Mouse (Mus musculus): ENCODE data around the gene Gm7361.
A peak's percentile ranks its signal among the peaks of the same experiment; 100 is the strongest.
"Not testable (repeated sequence)": the region's sequence is repeated elsewhere in the genome, so short reads cannot be mapped to it uniquely, and the experiment has no call there.

The Gm7361 gene

DNA sequence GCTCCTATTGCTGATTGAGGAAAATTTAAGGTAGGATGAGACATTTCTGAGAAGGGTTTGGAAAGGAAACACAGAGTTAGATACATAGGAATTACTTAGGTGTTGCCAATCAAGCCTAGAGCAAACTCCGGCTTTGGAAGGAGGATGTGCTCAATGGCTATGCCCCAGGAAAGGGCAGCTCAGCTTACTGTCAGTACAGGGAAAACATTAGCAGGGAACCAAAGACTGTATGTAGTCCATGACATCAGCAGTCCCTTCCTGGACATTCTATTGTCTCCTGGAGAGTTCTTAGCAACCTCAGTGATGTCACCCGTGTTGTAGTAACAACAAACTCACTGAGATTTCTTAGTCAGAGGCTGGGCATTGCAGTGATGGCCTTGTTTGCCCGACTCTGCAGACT lies at the start of gene Gm7361:
TSS of gene Gm7361 (plus strand) at position 301 of the 400 bp plus-strand sequence.
- not testable (repeated sequence) for DNase-seq

DNA sequence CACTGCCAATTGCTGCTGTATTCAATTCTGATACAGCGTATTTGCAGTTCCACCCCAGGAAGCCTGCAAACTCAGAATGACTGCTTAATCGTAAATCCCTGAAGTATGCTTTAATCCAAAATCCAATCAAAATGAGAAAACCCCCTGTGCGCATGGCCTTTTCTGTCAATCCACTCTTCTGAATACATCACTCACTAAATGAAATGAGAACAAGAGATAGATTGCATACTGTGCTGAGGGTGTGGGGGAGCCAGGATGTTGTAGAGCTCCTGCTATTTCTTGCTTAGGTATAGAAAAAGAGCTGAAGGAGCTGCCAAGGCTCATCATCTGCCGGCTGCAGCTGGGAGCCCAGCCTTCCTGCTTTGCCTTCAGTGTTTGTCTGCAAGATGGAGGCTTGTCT lies 46.5 kb upstream of the Gm7361 start:
- no peak for DNase-seq

DNA sequence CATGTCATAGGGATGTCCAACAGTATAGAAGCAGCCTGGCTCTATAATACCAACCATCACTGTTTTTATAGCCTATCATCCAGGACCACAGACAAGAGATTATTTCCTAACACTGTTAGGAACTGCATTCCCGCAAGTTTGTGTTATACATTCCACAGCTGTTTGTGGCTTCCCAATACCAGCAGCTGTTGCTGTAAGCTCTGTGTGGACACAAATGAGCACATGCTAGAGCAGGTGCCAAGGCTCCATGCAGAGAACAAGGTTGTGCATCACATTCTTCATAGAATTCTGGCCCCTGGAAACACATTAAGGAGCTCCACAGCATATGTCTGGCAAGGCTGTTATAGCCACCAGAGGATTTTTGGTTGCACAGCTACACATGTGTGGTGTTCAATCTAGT lies 35.4 kb upstream of the Gm7361 start:
- no peak for DNase-seq

DNA sequence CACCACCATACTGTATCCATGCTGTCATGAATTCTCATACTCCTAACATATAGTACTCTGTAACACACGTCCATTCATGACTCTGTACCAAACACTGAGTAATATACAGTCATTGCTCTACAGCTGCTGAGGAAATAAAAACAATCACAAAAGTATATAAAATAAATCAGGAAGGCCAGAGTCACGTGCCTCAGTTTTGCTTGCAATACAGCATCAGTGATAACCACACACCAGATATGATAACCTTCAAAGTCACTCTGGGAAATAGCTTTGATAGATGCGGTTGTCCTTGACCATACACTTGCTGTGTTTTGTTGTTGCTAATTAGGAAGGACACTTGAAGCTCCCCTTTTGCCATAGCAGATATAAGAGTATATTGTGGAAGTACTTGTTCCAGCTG lies 9.2 kb downstream of the Gm7361 start:
- DNase-seq: not testable (repeated sequence)

DNA sequence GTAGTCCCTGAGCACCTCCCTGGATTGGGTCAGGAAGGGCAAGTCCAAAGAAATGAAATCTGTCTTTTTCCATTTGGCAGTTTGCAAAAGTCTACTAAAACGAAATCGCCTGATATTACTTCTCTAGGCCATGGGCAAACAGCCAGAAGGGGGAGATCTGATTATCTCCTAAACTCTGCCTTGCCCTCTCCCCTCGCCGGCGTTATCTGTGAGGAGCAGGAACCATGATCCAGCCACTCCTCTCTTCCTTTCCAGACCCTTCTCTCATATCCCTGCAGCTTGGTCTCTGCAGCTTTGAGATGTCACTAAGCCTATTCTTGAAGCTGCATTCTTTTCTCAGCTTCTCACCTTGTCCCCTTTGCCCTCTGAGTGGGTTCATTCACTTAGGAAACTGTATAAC lies 22.9 kb downstream of the Gm7361 start:
- DNase-seq: no peak

DNA sequence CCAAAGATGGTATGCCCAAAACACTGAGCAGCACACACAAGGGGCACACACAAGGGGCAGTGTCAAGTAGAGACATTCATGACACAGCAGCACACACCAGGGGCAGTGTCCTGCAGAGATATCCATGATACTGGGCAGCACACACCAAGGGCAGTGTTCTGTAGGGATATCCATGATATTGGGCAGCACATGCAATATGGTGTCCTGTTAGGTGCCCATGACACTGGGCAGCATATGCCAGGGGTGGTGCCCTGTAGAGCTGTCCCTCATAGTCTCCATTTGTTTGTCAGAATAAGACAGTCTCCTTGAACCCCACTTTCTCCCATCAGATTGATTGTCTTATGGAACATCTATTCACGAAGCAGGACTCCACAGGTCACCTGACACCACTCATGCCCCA lies 24.2 kb downstream of the Gm7361 start:
- DNase-seq: no peak

DNA sequence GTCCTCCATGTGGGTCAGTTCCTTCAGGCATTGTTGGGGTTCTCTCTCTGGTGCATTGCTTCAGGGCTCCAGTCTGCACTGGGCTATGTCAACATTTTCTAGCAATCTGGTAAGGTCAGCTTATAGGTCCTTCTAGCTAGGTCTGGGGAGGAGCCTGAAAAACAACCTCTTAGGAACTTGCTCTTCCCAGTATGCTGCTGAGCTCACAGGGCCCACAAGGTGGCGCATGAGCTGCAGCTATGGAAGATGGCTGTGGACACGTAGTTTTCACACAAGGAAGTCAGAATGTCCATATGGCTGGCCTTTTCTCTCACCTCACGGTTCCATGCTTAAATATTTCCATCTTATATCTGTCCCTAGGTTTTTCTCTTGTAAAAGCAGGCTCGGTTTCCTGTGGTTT lies 24.8 kb downstream of the Gm7361 start:
- DNase-seq: peak in 1 of 2 experiments; percentile 4

DNA sequence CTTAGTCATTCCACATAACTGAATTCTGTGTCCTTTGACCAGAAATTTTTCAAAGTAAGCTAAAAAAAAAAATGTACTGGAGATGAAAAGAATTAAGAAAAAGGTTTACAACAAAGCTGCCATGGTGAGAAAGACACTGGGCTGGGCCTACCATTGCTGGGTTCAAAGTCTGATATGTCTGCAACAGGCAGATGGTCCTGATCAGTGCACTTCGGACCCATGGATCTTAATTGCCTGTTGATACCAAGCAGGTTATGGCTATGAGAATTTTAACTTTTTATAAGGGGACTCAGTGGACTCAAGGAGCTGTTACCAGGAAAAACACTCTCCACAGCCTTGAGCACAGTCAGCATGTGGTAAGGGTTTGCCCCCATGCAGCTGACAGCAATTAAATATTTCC lies 25.9 kb downstream of the Gm7361 start:
- DNase-seq: no peak

DNA sequence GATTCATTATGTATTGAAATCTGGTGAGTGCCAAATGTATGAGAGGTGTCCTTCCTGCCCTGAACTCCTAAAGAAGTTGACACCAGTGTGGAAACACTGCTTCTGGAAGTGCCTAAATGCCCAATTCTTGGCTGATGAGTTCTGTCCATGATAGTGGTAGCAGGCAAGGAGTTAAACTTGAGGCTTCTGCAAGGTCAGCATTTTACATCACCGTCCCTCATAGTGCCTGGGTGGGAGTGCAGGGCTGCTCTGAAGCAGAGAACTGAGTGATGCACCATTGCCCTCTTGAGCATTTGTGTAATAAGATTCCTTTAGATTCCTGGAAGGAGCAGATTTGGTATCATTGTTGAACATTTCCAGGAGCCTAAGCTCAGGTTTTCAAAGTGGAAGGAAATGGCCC lies 34.1 kb downstream of the Gm7361 start:
- DNase-seq: no peak

DNA sequence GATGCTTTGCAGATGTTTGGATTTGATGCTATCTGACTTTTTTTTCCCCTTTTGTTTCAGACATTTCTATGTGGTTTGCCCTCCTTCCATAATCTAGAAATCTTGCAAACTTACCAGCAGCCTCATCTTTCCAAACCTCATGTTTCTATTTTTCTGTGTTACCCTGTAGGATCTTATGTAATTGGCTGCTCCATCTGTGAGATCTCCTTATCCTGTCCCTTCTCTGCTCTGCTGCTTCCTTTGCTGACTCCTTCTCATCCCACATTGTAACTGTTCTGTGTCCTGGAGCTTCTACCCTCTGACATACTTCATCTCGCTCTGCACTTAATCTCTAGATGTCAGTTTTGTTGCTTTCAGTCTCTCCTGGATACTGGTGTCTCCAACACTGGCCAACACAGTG lies 35.8 kb downstream of the Gm7361 start:
- no peak for DNase-seq
